Mouse (Mus musculus): ENCODE measurements around the gene Camkmt. TPM values are rescaled to one million over a fixed set of nuclear protein-coding genes. Genes with fewer than 3 reads are reported as not detected.

The Camkmt gene
- polyA plus RNA-seq, 1 experiment = 3.6 TPM

GRCm38 (mm10) chr17:85491491-85491890 is 401.1 kb downstream of the Camkmt start:
- Histone ChIP-seq H3K27me3 (replicated peaks; ENCODE audit: control insufficient read depth, insufficient read depth, low read length) (peaks cover 6% of the 10 kb centered on the region; the same call in 1 of the 2 replicates), H3K36me3 (ENCODE audit: control insufficient read depth, insufficient read depth, low read length) (no peaks in the 10 kb centered on the region), H3K4me1 (ENCODE audit: control insufficient read depth, insufficient read depth, low read length) (no peaks in the 10 kb centered on the region), H3K27ac (ENCODE audit: insufficient read depth, low read depth, low read length) (no peak overlapping the region), H3K4me3 (ENCODE audit: insufficient read depth, low read depth, low read length) (no peak overlapping the region)
- DNase-seq = no peak
- WGBS = 59% methylated on average over 3 of the region's 3 CpGs
- no peak for TF ChIP-seq POLR2A (IDR thresholded peaks at IDR 0.05; ENCODE audit: low read depth, low read length)
- TF ChIP-seq CTCF (conservative IDR thresholded peaks at IDR 0.05; ENCODE audit: insufficient read depth, insufficient read length, low read depth, low read length) = no peak

- no peaks in the 10 kb centered on the region for H3K4me1 ChIP-seq (ENCODE audit: control insufficient read depth, insufficient read depth, low read length)
- peaks cover 3% of the 10 kb centered on the region; the same call in 1 of the 2 replicates for H3K27me3 ChIP-seq (replicated peaks; ENCODE audit: control insufficient read depth, insufficient read depth, low read length)
- H3K36me3 ChIP-seq (ENCODE audit: control insufficient read depth, insufficient read depth, low read length) = no peaks in the 10 kb centered on the region
- no peak overlapping the region for H3K4me3 ChIP-seq (ENCODE audit: insufficient read depth, low read depth, low read length)
- H3K27ac ChIP-seq (ENCODE audit: insufficient read depth, low read depth, low read length) = no peak overlapping the region
- WGBS = 59% methylated on average over 4 of the region's 4 CpGs
- no peak for DNase-seq
- TF ChIP-seq POLR2A (IDR thresholded peaks at IDR 0.05; ENCODE audit: low read depth, low read length) (no peak), CTCF (conservative IDR thresholded peaks at IDR 0.05; ENCODE audit: insufficient read depth, insufficient read length, low read depth, low read length) (no peak)
Observed at GRCm38 (mm10) chr17:85493521-85493920, 403.2 kb downstream of the Camkmt start.

- no peaks in the 10 kb centered on the region for H3K36me3 ChIP-seq (ENCODE audit: control insufficient read depth, insufficient read depth, low read length)
- no peak for TF ChIP-seq POLR2A (IDR thresholded peaks at IDR 0.05; ENCODE audit: low read depth, low read length)
- no peak for TF ChIP-seq CTCF (conservative IDR thresholded peaks at IDR 0.05; ENCODE audit: insufficient read depth, insufficient read length, low read depth, low read length)
- H3K27ac ChIP-seq (ENCODE audit: insufficient read depth, low read depth, low read length) = no peak overlapping the region
- H3K4me1 ChIP-seq (ENCODE audit: control insufficient read depth, insufficient read depth, low read length) = no peaks in the 10 kb centered on the region
- WGBS = 91% methylated on average over 3 of the region's 3 CpGs
- H3K27me3 ChIP-seq (replicated peaks; ENCODE audit: control insufficient read depth, insufficient read depth, low read length) = 0 out of 2 replicates have a peak, but pooled peaks cover 2% of the 10 kb centered on the region
- no peak for DNase-seq
- H3K4me3 ChIP-seq (ENCODE audit: insufficient read depth, low read depth, low read length) = no peak overlapping the region
Observed at GRCm38 (mm10) chr17:85495012-85495754, 404.8 kb downstream of the Camkmt start.

- Histone ChIP-seq H3K4me1 (ENCODE audit: control insufficient read depth, insufficient read depth, low read length) (no peaks in the 10 kb centered on the region), H3K36me3 (ENCODE audit: control insufficient read depth, insufficient read depth, low read length) (no peaks in the 10 kb centered on the region), H3K27ac (ENCODE audit: insufficient read depth, low read depth, low read length) (no peak overlapping the region), H3K27me3 (replicated peaks; ENCODE audit: control insufficient read depth, insufficient read depth, low read length) (0 out of 2 replicates have a peak, but pooled peaks cover 2% of the 10 kb centered on the region), H3K4me3 (ENCODE audit: insufficient read depth, low read depth, low read length) (no peak overlapping the region)
- TF ChIP-seq CTCF (conservative IDR thresholded peaks at IDR 0.05; ENCODE audit: insufficient read depth, insufficient read length, low read depth, low read length) = no peak
- TF ChIP-seq POLR2A (IDR thresholded peaks at IDR 0.05; ENCODE audit: low read depth, low read length) = no peak
- WGBS = 84% methylated on average over 6 of the region's 6 CpGs
- no peak for DNase-seq
Observed at GRCm38 (mm10) chr17:85495871-85496270, 405.5 kb downstream of the Camkmt start.

GRCm38 (mm10) chr17:85504888-85505287 is 414.5 kb downstream of the Camkmt start:
- DNase-seq = no peak
- H3K36me3 ChIP-seq (ENCODE audit: control insufficient read depth, insufficient read depth, low read length) = no peaks in the 10 kb centered on the region
- no peaks in the 10 kb centered on the region for H3K4me1 ChIP-seq (ENCODE audit: control insufficient read depth, insufficient read depth, low read length)
- H3K4me3 ChIP-seq (ENCODE audit: insufficient read depth, low read depth, low read length) = no peak overlapping the region
- no peaks in the 10 kb centered on the region for H3K27me3 ChIP-seq (replicated peaks; ENCODE audit: control insufficient read depth, insufficient read depth, low read length)
- TF ChIP-seq CTCF (conservative IDR thresholded peaks at IDR 0.05; ENCODE audit: insufficient read depth, insufficient read length, low read depth, low read length) = no peak
- no peak for TF ChIP-seq POLR2A (IDR thresholded peaks at IDR 0.05; ENCODE audit: low read depth, low read length)
- H3K27ac ChIP-seq (ENCODE audit: insufficient read depth, low read depth, low read length) = no peak overlapping the region

GRCm38 (mm10) chr17:85506206-85507088 is 416.1 kb downstream of the Camkmt start:
- DNase-seq = no peak
- no peaks in the 10 kb centered on the region for H3K27me3 ChIP-seq (replicated peaks; ENCODE audit: control insufficient read depth, insufficient read depth, low read length)
- no peaks in the 10 kb centered on the region for H3K4me1 ChIP-seq (ENCODE audit: control insufficient read depth, insufficient read depth, low read length)
- H3K36me3 ChIP-seq (ENCODE audit: control insufficient read depth, insufficient read depth, low read length) = no peaks in the 10 kb centered on the region
- no peak overlapping the region for H3K4me3 ChIP-seq (ENCODE audit: insufficient read depth, low read depth, low read length)
- no peak overlapping the region for H3K27ac ChIP-seq (ENCODE audit: insufficient read depth, low read depth, low read length)
- 87% methylated on average over 15 of the region's 15 CpGs for WGBS
- TF ChIP-seq CTCF (conservative IDR thresholded peaks at IDR 0.05; ENCODE audit: insufficient read depth, insufficient read length, low read depth, low read length) (no peak), POLR2A (IDR thresholded peaks at IDR 0.05; ENCODE audit: low read depth, low read length) (no peak)

- no peak for DNase-seq
- H3K27ac ChIP-seq (ENCODE audit: insufficient read depth, low read depth, low read length) = no peak overlapping the region
- no peak for TF ChIP-seq POLR2A (IDR thresholded peaks at IDR 0.05; ENCODE audit: low read depth, low read length)
- no peak for TF ChIP-seq CTCF (conservative IDR thresholded peaks at IDR 0.05; ENCODE audit: insufficient read depth, insufficient read length, low read depth, low read length)
- H3K4me1 ChIP-seq (ENCODE audit: control insufficient read depth, insufficient read depth, low read length) = no peaks in the 10 kb centered on the region
- H3K27me3 ChIP-seq (replicated peaks; ENCODE audit: control insufficient read depth, insufficient read depth, low read length) = no peaks in the 10 kb centered on the region
- 94% methylated on average over 4 of the region's 4 CpGs for WGBS
- no peaks in the 10 kb centered on the region for H3K36me3 ChIP-seq (ENCODE audit: control insufficient read depth, insufficient read depth, low read length)
- no peak overlapping the region for H3K4me3 ChIP-seq (ENCODE audit: insufficient read depth, low read depth, low read length)
Observed at GRCm38 (mm10) chr17:85507089-85507460, 416.7 kb downstream of the Camkmt start.

Other genes with a start within 250 kb of the Camkmt start
- 34.2 and 46.4 TPM in 2 replicates for gene Ppm1b, start 133.8 kb upstream of the Camkmt start, polyA plus RNA-seq (2012; rRNA removed)
- 289 and 340 TPM in 2 replicates for gene Slc3a1, start 62.2 kb upstream of the Camkmt start, polyA plus RNA-seq (2012; rRNA removed)
- gene Prepl, start 311 bp upstream of the Camkmt start, polyA plus RNA-seq (2012; rRNA removed) = 15.2 and 18.0 TPM in 2 replicates